Mouse (Mus musculus) gastrocnemius, adult 2 months (tissue): Measurements from ENCODE around the gene AI854703. TPM values are rescaled to one million over a fixed set of nuclear protein-coding genes. Genes with fewer than 3 reads are reported as not detected.

ENCODE experiments used
- DNase-seq: peaks from one replicate; pipeline ENCODE4 v3.0.0; 2022
- H3K27ac ChIP-seq: fragments of 200-600 bp; 2 replicates; pipeline ENCODE4 v1.8.1; 2022; ENCODE audit warnings: mild to moderate bottlenecking
- H3K4me3 ChIP-seq: fragments of 200-600 bp; 2 replicates; pipeline ENCODE4 v1.8.1; 2022; ENCODE audit warnings: mild to moderate bottlenecking, moderate library complexity
- CTCF ChIP-seq: fragments of 200-600 bp; IDR thresholded peaks from 2 replicates; pipeline ENCODE4 v1.8.1; 2022; ENCODE audit warnings: antibody characterized with exemption, mild to moderate bottlenecking, moderate library complexity
- intact Hi-C: fragments of 180-260 bp; cut with DNase I; formaldehyde crosslinking; loops from one replicate; pipeline ENCODE4 v1.15.1; 2025
- total RNA-seq, 2 experiments: library from RNA; stranded (reverse); gene quantifications; 2 replicates each; pipeline ENCODE4 v1.2.3; 2021

Gene AI854703
- total RNA-seq, 2 experiments from 2014 or later: 0.38 to 0.50 TPM

GRCm38 (mm10) chr6:48675931-48676859 lies 49.6 kb downstream of the AI854703 start, which contains the start of gene Gimap9:
Gene Gimap9, plus strand, starts transcription at chr6:48676129.
- no peak for DNase-seq
- Histone ChIP-seq H3K27ac (peak within 1 kb of the TSS; percentile 75), H3K4me3 (peak within 1 kb of the TSS; percentile 66)
- TF ChIP-seq CTCF: no peak
- intact Hi-C loops: no loop called here

GRCm38 (mm10) chr6:48676860-48677415 lies 50.4 kb downstream of the AI854703 start:
- Histone ChIP-seq H3K4me3 (peak overlapping the region; percentile 66), H3K27ac (no peak overlapping the region; the same call in 1 of the 2 replicates)
- no peak for TF ChIP-seq CTCF
- intact Hi-C loops: no loop called here
- DNase-seq: no peak

GRCm38 (mm10) chr6:48677492-48678345 lies 51.2 kb downstream of the AI854703 start:
- no peak overlapping the region for H3K27ac ChIP-seq
- no peak for DNase-seq
- TF ChIP-seq CTCF: no peak
- intact Hi-C loops: no loop called here
- H3K4me3 ChIP-seq: no peak overlapping the region

GRCm38 (mm10) chr6:48678391-48678790 lies 51.8 kb downstream of the AI854703 start:
- Histone ChIP-seq H3K4me3 (no peak overlapping the region), H3K27ac (no peak overlapping the region)
- intact Hi-C loops: no loop called here
- DNase-seq: no peak
- TF ChIP-seq CTCF: no peak

- Histone ChIP-seq H3K4me3 (no peak overlapping the region), H3K27ac (no peak overlapping the region)
- intact Hi-C loops: loop anchor here (10.0 kb wide), 1 partner anchor 65 kb away; the partner anchor contains the start of gene Gimap5
- DNase-seq: no peak
- TF ChIP-seq CTCF: no peak
Observed at GRCm38 (mm10) chr6:48679701-48680100, 53.1 kb downstream of the AI854703 start.

GRCm38 (mm10) chr6:48680421-48680820 lies 53.9 kb downstream of the AI854703 start:
- no peak for TF ChIP-seq CTCF
- no peak for DNase-seq
- intact Hi-C loops: loop anchor here (10.0 kb wide), 1 partner anchor 64 kb away; the partner anchor contains the start of gene Gimap5
- Histone ChIP-seq H3K4me3 (no peak overlapping the region), H3K27ac (no peak overlapping the region)

GRCm38 (mm10) chr6:48681472-48682090 lies 55.0 kb downstream of the AI854703 start:
- Histone ChIP-seq H3K27ac (peak overlapping the region; percentile 38; the same call in 1 of the 2 replicates), H3K4me3 (no peak overlapping the region)
- intact Hi-C loops: loop anchor here (10.0 kb wide), 1 partner anchor 63 kb away; the partner anchor contains the start of gene Gimap5
- no peak for TF ChIP-seq CTCF
- DNase-seq: no peak

GRCm38 (mm10) chr6:48682271-48682670 lies 55.7 kb downstream of the AI854703 start:
- no peak overlapping the region for H3K4me3 ChIP-seq
- H3K27ac ChIP-seq: peak overlapping the region; percentile 35; the same call in 1 of the 2 replicates
- DNase-seq: no peak
- no peak for TF ChIP-seq CTCF
- intact Hi-C loops: loop anchor here (10.0 kb wide), 1 partner anchor 63 kb away; the partner anchor contains the start of gene Gimap5

Other genes starting within 250 kb of the AI854703 start
- gene Krba1, start 231.2 kb upstream of the AI854703 start, total RNA-seq: 10 to 100 TPM; 18.7 to 21.0 TPM
- gene Zfp467, start 180.9 kb upstream of the AI854703 start, total RNA-seq: 10 to 100 TPM; 45.4 to 52.3 TPM
- under 1 TPM; 0.50 to 0.69 TPM for gene Sspo, start 178.5 kb upstream of the AI854703 start, total RNA-seq
- 10 to 100 TPM; 48.3 to 53.7 TPM for gene Atp6v0e2, start 89.1 kb upstream of the AI854703 start, total RNA-seq
- gene Lrrc61, start 72.0 kb upstream of the AI854703 start, total RNA-seq: 10 to 100 TPM; 17.1 to 20.2 TPM
- 10 to 100 TPM; 13.9 to 22.2 TPM for gene Rarres2, start 54.0 kb upstream of the AI854703 start, total RNA-seq
- not detected for gene Gm45021, start 37.2 kb upstream of the AI854703 start, total RNA-seq
- 10 to 100 TPM; 27.8 to 33.5 TPM for gene Repin1, start 32.9 kb upstream of the AI854703 start, total RNA-seq
- not detected for gene Gm44965, start 32.8 kb upstream of the AI854703 start, total RNA-seq
- 1 to 10 TPM; 8.0 to 10.0 TPM for gene Zfp775, start 24.7 kb upstream of the AI854703 start, total RNA-seq
- 1 to 10 TPM; 2.4 to 3.2 TPM for gene Gimap8, start 20.5 kb downstream of the AI854703 start, total RNA-seq
- gene Gimap9, start 49.4 kb downstream of the AI854703 start, total RNA-seq: 1 to 10 TPM; 1.1 to 1.2 TPM
- 1 to 10 TPM; 3.6 to 5.5 TPM for gene Gimap4, start 57.8 kb downstream of the AI854703 start, total RNA-seq
- 10 to 100 TPM in 1 of 2 experiments, 1 to 10 TPM in 1; 8.4 to 13.8 TPM for gene Gimap6, start 81.5 kb downstream of the AI854703 start, total RNA-seq
- gene Gm28053, start 91.8 kb downstream of the AI854703 start, total RNA-seq: under 1 TPM in 1 of 2 experiments, not detected in 1; 0.84 TPM
- not detected for gene Gimap7, start 91.9 kb downstream of the AI854703 start, total RNA-seq
- 1 to 10 TPM; 2.2 to 2.3 TPM for gene Gimap1, start 112.3 kb downstream of the AI854703 start, total RNA-seq
- gene Gimap5, start 119.4 kb downstream of the AI854703 start, total RNA-seq: 1 to 10 TPM; 1.5 to 1.6 TPM
- gene Gimap3, start 144.1 kb downstream of the AI854703 start, total RNA-seq: not detected
- gene Tmem176a, start 214.2 kb downstream of the AI854703 start, total RNA-seq: 1 to 10 TPM; 3.4 to 5.3 TPM
- gene Tmem176b, start 214.7 kb downstream of the AI854703 start, total RNA-seq: 10 to 100 TPM; 11.4 to 12.9 TPM
- not detected for gene Aoc1, start 246.1 kb downstream of the AI854703 start, total RNA-seq